Mouse (Mus musculus): Measurements from ENCODE around the gene Fam50b. TPM values are rescaled to one million over a fixed set of nuclear protein-coding genes. Genes with fewer than 3 reads are reported as not detected.

Fam50b gene
- total RNA-seq (2023): not detected

GRCm38 (mm10) chr13:34734686-34735085, at the start of gene Fam50b:
Fam50b (plus strand) TSS chr13:34734850.

Other genes starting within 250 kb of the Fam50b start
- gene Pxdc1, start 81.4 kb upstream of the Fam50b start, total RNA-seq (2023): 4.1 TPM
- 201 TPM for gene Prpf4b, start 140.5 kb downstream of the Fam50b start, total RNA-seq (2023)
- 0.59 TPM for gene Fam217a, start 189.5 kb downstream of the Fam50b start, total RNA-seq (2023)
- not detected for gene 4933417A18Rik, start 189.6 kb downstream of the Fam50b start, total RNA-seq (2023)
- gene Eci3, start 229.0 kb downstream of the Fam50b start, total RNA-seq (2023): not detected